Mouse (Mus musculus) WW6 (cell line): ENCODE data around the gene Cdh8.
"Not testable (repeated sequence)": the region's sequence is repeated elsewhere in the genome, so short reads cannot be mapped to it uniquely, and the experiment has no call there.

Source experiments
- DNase-seq: peaks from one replicate; pipeline ENCODE4 v3.0.0-alpha.2; 2013; ENCODE audit warnings: low read depth, low spot score

The Cdh8 gene

DNA sequence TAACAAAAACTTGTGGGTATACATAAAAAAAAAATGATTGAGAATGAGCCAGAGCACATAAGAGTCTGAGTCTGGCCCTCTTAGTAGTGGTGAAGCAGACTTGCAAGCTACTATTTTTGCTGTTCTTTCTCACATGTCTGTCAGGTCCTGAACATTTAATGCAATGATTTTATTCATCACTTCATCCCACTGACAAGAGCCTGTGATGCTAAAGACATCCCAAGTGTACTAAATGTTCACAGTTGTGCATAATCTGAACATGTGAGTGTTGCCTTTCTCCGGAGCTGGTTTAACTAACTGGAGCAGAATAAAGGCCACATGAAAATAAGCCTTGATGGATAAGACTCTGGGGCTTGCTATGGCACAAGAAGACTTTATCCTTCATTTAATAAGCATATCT, 131.2 kb downstream of the Cdh8 start:
- no peak for DNase-seq

DNA sequence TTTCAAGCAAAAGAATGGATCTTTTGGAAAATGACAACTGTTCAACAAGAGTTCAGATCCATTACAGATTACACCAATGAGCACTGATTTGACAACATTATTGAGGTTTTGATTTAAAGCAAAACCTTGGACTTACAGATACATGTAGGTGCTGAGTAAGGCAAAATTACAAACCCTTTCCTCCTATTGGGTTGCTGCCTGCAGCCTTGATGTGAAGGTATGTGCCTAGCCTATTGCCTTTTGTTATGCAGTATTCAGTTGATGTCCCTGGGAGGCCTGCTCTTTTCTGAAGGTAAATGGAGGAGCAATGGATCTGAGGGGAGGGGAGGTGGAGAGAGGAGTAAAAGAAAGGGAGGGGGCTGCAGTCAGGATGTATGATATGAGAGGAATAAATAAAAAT, 135.9 kb downstream of the Cdh8 start:
- DNase-seq, result peak; percentile 13

DNA sequence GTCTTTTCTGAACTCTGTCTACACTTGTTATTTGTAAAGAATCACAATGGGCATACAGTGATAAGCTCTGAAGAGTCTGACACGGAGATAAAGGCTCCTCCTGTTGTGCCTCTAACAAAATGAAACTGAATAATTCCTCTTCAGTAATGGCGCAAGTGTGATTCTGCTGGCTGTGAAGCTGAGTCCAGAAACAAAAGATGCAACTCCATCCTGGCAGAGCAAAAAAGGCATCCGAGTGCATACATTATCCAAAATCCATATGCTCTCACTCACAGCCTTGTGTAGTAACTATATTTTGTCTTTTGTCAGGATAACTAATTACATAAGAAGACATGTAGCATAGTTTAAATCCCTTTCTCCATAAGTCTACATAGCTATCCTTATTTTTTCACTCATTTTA, 149.1 kb downstream of the Cdh8 start:
- DNase-seq, result no peak

DNA sequence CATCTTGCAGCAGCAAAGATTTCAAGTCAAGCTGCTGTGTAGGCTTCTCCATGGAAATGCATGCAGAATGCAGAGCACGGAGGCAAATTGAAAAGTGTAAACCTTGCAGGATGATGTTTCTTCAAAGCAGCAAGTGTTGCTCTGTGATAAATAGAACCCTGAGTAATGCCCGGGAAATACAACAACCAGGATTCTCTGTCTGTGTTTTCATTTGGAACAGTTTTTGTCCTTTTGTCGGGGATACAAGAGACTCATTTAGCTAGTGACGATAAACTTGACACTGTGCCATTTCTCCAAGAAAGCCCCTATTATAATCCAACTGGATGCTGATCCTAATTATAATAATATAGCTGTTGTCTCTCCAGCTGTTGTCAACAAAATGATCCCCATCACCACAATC, 181.9 kb downstream of the Cdh8 start:
- no peak for DNase-seq

DNA sequence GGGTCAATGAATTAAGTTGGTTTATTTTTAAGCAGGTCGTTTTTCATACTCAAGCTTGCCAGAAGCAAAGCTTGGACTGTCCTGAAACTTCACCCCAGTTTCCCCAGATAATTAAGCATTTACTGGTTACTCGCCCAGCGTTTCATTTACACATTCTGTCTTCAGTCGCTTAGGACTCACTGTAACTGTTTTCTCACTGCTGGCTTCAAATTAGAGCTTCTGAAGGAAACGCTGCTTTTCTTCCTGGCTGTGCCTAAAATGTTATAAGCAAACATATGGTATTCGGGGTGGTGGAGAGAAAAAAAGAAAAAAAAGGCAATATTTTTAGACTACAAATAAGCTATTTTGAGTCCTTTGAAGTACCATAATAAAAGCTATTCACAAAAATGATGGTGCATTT, 192.6 kb downstream of the Cdh8 start:
- no peak for DNase-seq

DNA sequence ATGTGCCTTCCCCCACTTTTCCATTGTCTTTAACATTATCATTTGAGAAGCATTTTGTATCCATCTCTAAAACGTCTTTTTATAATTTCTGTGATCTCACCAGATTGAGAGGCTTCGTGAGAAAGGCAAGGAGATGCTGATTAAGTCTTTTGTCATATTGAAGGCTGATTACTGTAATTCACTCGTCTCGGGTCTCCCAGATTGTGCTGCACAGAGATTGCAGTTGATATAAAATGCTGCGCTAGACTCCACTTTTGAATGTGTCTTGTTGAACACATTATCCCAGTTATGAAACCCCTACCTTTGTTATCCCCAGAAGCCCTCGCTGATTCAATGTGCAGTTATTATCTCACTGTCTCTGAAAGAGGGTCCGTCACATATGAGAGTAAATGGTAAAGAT, 211.1 kb downstream of the Cdh8 start:
- DNase-seq, result no peak

DNA sequence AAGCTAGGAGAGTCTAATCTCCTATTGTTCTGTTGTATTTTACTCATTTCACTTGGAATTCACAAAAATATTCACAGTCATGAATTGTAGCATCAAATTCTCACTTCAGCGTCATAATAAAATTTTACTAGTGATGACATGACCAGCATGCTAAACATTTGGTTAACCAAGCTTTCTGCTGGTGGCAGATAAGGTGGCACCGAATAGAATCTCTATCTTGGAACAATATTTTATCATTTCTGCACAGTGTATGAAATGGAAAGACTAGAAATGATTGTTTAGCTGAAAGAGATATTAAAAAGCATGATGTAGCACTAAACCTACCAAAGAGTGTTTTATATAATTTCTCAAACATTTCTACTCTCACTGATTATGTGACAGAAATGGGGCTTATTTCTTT, 225.6 kb downstream of the Cdh8 start:
- DNase-seq, result no peak

DNA sequence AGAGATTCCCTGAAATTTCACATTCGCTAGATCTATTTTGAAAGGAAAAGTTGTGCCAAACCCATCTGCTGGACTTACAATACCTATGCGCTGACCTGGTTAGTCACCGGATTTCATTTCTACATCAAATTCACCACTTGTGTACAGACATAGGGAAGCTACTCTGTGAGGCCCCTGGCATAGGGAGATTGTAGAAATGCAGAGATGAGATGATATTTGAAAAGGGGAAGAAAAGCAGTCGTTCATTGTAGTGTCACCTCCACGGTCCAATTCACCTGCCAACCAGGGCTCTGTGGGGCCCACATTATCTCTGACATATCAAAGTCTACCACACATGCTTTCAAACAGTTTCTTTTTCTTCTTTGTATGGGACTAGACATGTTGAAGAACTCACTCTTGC, 229.4 kb downstream of the Cdh8 start:
- DNase-seq, result no peak

DNA sequence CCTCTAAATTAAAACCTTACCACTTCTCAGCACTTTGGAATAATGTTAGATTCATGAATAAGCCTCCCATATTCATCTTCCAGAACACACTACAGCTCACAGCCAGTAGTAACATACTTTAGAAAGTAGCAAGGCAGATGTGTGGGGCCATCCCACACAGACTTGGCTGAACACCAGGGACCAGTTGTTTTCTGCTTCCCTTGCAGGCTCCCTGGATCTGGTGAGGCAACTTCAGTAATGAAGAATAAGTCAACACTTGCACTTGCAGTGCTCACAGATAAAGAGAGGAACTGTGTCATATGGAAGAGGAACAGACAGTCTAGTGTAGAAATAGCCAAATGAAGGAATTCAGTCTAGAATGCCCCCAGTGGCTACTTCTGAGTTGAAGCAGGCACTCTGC, 232.1 kb downstream of the Cdh8 start:
- DNase-seq, result no peak

DNA sequence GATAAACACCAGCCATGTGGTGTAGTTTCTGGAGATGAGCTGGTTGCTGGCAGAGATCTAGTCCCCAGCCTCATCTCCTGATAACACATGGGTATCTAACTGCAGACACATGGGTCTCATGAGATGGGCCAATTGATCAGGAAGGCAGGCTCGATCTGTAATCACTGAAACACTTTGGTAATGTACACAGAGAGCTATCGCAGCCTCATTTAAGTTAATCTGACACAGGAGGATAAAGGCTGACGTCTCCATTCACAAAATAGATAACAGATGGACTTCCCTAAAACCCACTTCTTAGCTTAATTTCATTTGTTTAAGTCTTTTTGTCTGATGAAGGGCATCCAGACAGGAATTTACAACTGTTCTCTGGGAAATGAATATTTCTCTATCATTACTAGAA, 249.3 kb downstream of the Cdh8 start:
- DNase-seq, result no peak

DNA sequence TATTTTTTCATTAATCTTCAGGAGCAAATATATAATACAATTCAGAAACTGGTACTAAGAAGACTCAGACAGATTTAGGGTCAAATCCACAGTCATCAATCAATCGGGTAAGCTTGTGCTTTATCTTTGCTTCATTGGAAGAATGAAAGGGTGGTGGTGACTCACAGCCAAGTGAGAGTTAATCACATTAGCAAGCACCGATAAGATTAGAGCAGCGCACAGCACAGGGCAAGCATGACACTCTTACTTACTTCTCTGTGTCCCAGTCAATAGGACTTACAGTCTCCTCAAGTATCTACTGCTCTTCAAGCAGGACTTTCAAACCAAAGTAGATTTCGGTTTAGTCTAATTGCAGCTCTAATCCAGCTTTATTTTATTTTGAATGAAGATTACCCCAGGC, 254.6 kb downstream of the Cdh8 start:
- no peak for DNase-seq

DNA sequence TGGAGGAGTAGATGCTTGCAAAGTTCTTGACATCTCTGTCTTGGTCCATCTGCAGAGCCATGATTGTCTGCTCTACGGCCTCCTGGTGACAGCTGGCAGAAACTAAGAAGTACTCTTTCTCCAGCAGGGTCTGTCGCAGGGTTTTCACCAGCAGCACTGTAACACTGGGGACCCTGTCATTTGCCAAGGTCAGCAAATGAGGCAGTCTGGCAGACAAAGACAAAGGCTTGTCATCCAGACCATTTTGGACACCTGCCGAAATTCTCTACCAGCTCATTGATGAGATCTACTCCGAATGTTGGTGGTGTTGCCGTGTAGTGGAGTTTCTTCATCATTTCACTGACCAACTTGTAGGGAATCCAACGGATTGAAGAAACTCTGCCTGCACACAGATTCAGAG, 270.8 kb downstream of the Cdh8 start:
- DNase-seq, result no peak

DNA sequence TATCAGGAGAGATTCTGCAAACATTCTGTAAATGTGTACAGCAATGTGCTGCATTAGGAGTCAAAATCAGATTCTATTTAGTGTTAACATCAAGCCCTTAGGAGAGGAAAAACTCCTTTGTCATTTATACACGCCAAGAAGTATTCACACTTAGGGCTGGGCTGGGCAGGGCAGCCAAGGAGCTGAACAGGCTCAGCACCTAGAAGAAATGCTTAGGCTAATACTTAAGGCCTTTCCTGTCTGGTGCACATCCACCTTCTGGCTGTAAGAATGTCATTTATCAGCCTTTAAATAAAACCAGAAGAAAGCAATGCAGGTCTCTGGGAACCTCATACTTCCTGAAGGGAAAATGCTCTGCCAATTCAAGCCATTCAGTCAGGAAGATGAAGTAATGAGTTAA, 271.5 kb downstream of the Cdh8 start:
- not testable (repeated sequence) for DNase-seq

DNA sequence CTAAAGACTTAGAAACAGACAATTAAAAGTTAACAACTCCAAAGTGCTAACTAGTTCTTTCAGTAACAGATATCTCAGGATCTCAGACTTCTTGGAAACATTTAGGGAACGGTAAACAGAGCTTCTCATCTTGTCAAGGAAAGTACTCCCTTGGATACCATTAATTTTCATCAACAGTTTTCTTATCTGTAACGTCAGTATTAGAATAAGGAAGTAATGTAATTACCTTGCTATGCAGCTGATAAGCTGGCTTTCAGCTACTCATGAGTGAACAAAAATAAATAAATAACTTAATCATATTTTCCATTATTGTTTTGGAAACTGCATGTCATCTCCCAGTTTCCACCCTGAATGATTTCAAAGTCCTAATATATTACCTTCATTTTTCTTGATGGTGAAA, 317.8 kb downstream of the Cdh8 start:
- no peak for DNase-seq

DNA sequence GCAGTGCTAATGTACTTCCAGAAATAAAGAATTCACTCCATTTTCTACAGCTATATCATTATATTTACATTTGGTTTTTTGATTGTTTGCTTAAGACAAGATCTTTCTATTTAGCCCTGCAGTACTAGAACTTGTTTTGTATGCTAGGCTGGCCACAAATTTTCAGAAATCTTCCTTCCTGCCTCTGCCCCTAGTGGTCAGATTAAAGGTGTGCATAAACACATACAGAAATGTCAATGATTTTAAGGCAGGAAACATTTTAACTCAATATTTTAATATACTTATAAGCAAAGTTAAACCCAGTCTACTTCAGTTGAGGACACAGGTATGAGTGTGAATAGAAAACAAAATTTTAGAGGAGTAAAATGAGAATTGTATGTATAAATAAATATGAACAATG, 364.9 kb downstream of the Cdh8 start:
- DNase-seq, result no peak

DNA sequence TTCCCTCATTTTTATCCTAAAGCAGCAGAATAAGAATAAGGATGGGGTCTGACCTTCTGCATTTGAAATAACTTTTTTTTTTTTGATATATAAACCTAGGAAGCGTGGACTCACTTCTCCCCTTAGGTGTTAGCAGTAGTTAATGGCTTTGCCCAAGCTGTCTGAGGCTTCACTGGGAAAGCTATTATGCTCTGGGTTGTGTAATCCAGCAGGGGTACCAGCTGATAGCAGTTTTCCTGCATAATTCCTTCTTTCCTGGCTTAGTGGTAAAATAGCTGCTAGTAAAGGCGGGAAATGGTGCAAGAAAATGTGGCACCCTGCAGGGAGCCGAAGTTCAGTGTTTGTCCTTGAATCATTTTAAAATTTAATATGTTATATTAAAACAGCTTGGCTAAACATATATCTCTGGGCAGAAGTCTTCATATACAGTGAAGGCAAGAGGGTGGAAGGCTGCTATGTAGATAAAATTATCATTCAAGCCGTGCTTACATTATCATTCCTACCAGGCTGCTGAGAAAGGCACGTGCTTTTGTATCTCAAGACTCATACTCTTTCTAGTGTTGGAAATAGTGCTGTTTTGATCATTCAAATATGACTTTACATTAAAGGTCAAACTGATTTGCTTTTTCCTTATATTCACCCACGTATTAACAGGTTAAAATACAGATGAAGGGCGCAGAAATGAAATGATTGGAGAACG, 367.5 kb downstream of the Cdh8 start:
- DNase-seq, result no peak

DNA sequence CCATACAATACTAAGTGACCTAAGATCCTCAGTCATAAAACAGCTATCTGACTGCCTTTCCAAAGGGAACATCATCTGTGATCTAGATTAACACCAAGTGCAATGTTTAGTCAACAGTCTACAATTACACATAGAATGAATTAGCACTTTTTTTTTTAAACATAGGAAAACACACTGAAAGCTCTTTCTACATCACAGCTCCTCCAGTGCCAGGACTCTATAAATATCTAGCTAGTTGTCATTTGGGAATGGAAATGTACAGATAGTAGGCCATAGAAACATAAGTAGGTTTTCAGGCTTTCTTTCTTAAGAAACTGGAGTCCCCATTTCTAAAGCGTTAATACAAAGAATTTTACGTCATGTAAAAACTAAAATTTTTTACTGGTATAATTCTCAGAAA, 375.8 kb downstream of the Cdh8 start:
- no peak for DNase-seq

DNA sequence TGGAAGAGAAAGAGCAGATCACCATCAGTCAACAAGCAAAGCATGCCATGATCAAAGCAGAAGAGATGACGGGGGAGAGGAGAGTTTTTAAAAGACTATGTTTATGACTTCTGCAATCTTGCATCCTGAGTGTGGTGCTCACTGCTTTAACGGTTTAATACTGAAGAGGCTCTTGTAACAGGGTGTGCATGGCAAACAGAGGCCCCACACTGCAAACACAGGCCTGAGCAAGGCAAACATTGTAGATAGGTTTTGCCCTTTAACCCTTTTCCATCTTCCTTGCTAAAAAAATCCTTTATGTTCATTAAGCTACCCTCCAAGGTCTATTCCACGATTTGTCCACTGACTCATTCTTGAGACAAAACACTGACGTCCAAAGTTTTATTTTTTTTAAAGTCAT, 385.2 kb downstream of the Cdh8 start:
- DNase-seq, result no peak
